Mouse (Mus musculus): ENCODE measurements around the gene Radil.

The Radil gene

GRCm38 (mm10) chr5:142486654-142487053 lies 64.2 kb downstream of the Radil start:
- in situ Hi-C loops (cut with MboI, MseI), result no loop called here

- in situ Hi-C loops (cut with MboI, MseI), result loop anchor here in 1 of 2 experiments (5.0 kb wide), 1 partner anchor 69 kb away; the partner anchor contains the start of gene Radil
Measured at GRCm38 (mm10) chr5:142483581-142483980, 67.3 kb downstream of the Radil start.

- in situ Hi-C loops (cut with MboI, MseI), result loop anchor here in 1 of 2 experiments (5.0 kb wide), 1 partner anchor 70 kb away; the partner anchor contains the start of gene Radil
Measured at GRCm38 (mm10) chr5:142482512-142482911, 68.4 kb downstream of the Radil start.

GRCm38 (mm10) chr5:142478829-142479435 lies 72.0 kb downstream of the Radil start:
- in situ Hi-C loops (cut with MboI, MseI), result no loop called here

GRCm38 (mm10) chr5:142477866-142478615 lies 72.9 kb downstream of the Radil start:
- in situ Hi-C loops (cut with MboI, MseI), result no loop called here

GRCm38 (mm10) chr5:142477346-142477745 lies 73.6 kb downstream of the Radil start:
- in situ Hi-C loops (cut with MboI, MseI), result no loop called here

GRCm38 (mm10) chr5:142475669-142476068 lies 75.2 kb downstream of the Radil start:
- in situ Hi-C loops (cut with MboI, MseI), result no loop called here

- in situ Hi-C loops (cut with MboI, MseI), result no loop called here
Measured at GRCm38 (mm10) chr5:142473696-142474095, 77.2 kb downstream of the Radil start.

- in situ Hi-C loops (cut with MboI, MseI), result no loop called here
Measured at GRCm38 (mm10) chr5:142469796-142470195, 81.1 kb downstream of the Radil start.

- in situ Hi-C loops (cut with MboI, MseI), result no loop called here
Measured at GRCm38 (mm10) chr5:142468375-142468774, 82.5 kb downstream of the Radil start.

GRCm38 (mm10) chr5:142463461-142464454 lies 87.1 kb downstream of the Radil start, which contains the start of gene Ap5z1:
Gene Ap5z1, plus strand, starts transcription at chr5:142463944.
- in situ Hi-C loops (cut with MboI, MseI), result no loop called here

GRCm38 (mm10) chr5:142463011-142463410 lies 87.9 kb downstream of the Radil start:
- in situ Hi-C loops (cut with MboI, MseI), result no loop called here

- in situ Hi-C loops (cut with MboI, MseI), result no loop called here
Measured at GRCm38 (mm10) chr5:142462641-142462948, 88.3 kb downstream of the Radil start.

- in situ Hi-C loops (cut with MboI, MseI), result no loop called here
Measured at GRCm38 (mm10) chr5:142461942-142462640, 88.8 kb downstream of the Radil start.

- in situ Hi-C loops (cut with MboI, MseI), result no loop called here
Measured at GRCm38 (mm10) chr5:142459834-142460233, 91.1 kb downstream of the Radil start.

- in situ Hi-C loops (cut with MboI, MseI), result no loop called here
Measured at GRCm38 (mm10) chr5:142458791-142459557, 91.9 kb downstream of the Radil start.

GRCm38 (mm10) chr5:142457345-142457744 lies 93.6 kb downstream of the Radil start:
- in situ Hi-C loops (cut with MboI, MseI), result no loop called here

- in situ Hi-C loops (cut with MboI, MseI), result no loop called here
Measured at GRCm38 (mm10) chr5:142456318-142456717, 94.6 kb downstream of the Radil start.

GRCm38 (mm10) chr5:142453742-142454141 lies 97.2 kb downstream of the Radil start:
- in situ Hi-C loops (cut with MboI, MseI), result no loop called here

- in situ Hi-C loops (cut with MboI, MseI), result no loop called here
Measured at GRCm38 (mm10) chr5:142451759-142452158, 99.1 kb downstream of the Radil start.

Data from T-helper 17 cell (primary cell).